ENCODE assay signal across 15 mouse cellular contexts in genomic region chr10:17677308-17677707, GRCm38 (mm10).
"Had no signal": no experiment of that assay in that cellular context is flagged by ENCODE, and none has a peak within 500 bp of the region (broad histone marks: within the 10 kb centered on the region; RNA-seq: fewer than 3 reads in every experiment).

No protein-coding gene starts in this region.

- H3K27ac ChIP-seq: kidney, embryonic 15.5 days; left cerebral cortex, adult 2 months; limb, embryonic 10.5 days; midbrain, embryonic 12.5 days; neural tube, embryonic 13.5 days; stomach, postnatal 0 days had no signal

- H3K9me3 ChIP-seq: kidney, embryonic 15.5 days; limb, embryonic 10.5 days; megakaryocyte, embryonic 14.5 days; midbrain, embryonic 12.5 days; neural tube, embryonic 13.5 days had no signal

- H3K4me3 ChIP-seq: kidney, embryonic 15.5 days; left cerebral cortex, adult 2 months; limb, embryonic 10.5 days; megakaryocyte, embryonic 14.5 days; midbrain, embryonic 12.5 days; neural tube, embryonic 13.5 days had no signal

- DNase-seq: kidney, adult 18-20 months; kidney, postnatal 14 days; lung, adult 2 months; lung, postnatal 36 days; thymus, adult 18-20 months; thymus, postnatal 14 days had no signal

- ATAC-seq: lung, postnatal 0 days; midbrain, embryonic 16.5 days had no signal

- H3K27me3 ChIP-seq: kidney, embryonic 15.5 days; megakaryocyte, embryonic 14.5 days; midbrain, embryonic 12.5 days; neural tube, embryonic 13.5 days had no signal

- H3K9ac ChIP-seq: kidney, embryonic 15.5 days; midbrain, embryonic 12.5 days; neural tube, embryonic 13.5 days had no signal

- H3K36me3 ChIP-seq: kidney, embryonic 15.5 days; limb, embryonic 10.5 days; midbrain, embryonic 12.5 days; neural tube, embryonic 13.5 days had no signal

- H3K4me2 ChIP-seq: kidney, embryonic 15.5 days; midbrain, embryonic 12.5 days; neural tube, embryonic 13.5 days had no signal

- H3K4me1 ChIP-seq: limb, embryonic 10.5 days; midbrain, embryonic 12.5 days; neural tube, embryonic 13.5 days had no signal
